Mouse (Mus musculus) CD4-positive, CD25-positive, alpha-beta regulatory T cell, adult 4 months (primary cell): ENCODE measurements around the gene Fhl2. TPM values are rescaled to one million over a fixed set of nuclear protein-coding genes. Genes with fewer than 3 reads are reported as not detected.
"Not testable (repeated sequence)": the region's sequence is repeated elsewhere in the genome, so short reads cannot be mapped to it uniquely, and the experiment has no call there.

ENCODE experiments used
- ATAC-seq: one replicate; pipeline ENCODE4 v1.8.0; 2017
- polyA plus RNA-seq, 2 experiments: library from polyadenylated mRNA; unstranded; fragments of 100-300 nt; shearing (Covaris generic); gene quantifications; one replicate each; pipeline ENCODE4 v1.2.1; 2017

Gene Fhl2
- polyA plus RNA-seq, 2 experiments from 2014 or later: 0.89 to 1.9 TPM

- ATAC-seq: no peak
These were observed 4.3 kb downstream of the Fhl2 start for GRCm38 (mm10) chr1:43192471-43192870.

- no peak for ATAC-seq
These were observed 5.7 kb downstream of the Fhl2 start for GRCm38 (mm10) chr1:43191078-43191477.

GRCm38 (mm10) chr1:43188893-43189292 is 7.9 kb downstream of the Fhl2 start:
- not testable (repeated sequence) for ATAC-seq

GRCm38 (mm10) chr1:43186334-43186733 is 10.4 kb downstream of the Fhl2 start:
- ATAC-seq: no peak

- ATAC-seq: no peak
These were observed 15.9 kb downstream of the Fhl2 start for GRCm38 (mm10) chr1:43180912-43181311.

- no peak for ATAC-seq
These were observed 18.0 kb downstream of the Fhl2 start for GRCm38 (mm10) chr1:43178780-43179179.

GRCm38 (mm10) chr1:43178378-43178777 is 18.4 kb downstream of the Fhl2 start:
- no peak for ATAC-seq

- ATAC-seq: no peak
These were observed 23.2 kb downstream of the Fhl2 start for GRCm38 (mm10) chr1:43173283-43174226.

GRCm38 (mm10) chr1:43171816-43172215 is 25.0 kb downstream of the Fhl2 start:
- ATAC-seq: no peak

GRCm38 (mm10) chr1:43171093-43171492 is 25.7 kb downstream of the Fhl2 start:
- no peak for ATAC-seq

- ATAC-seq: no peak
These were observed 27.1 kb downstream of the Fhl2 start for GRCm38 (mm10) chr1:43169661-43170060.

GRCm38 (mm10) chr1:43169227-43169626 is 27.6 kb downstream of the Fhl2 start:
- no peak for ATAC-seq

- ATAC-seq: no peak
These were observed 28.2 kb downstream of the Fhl2 start for GRCm38 (mm10) chr1:43168618-43169017.

- no peak for ATAC-seq
These were observed 28.8 kb downstream of the Fhl2 start for GRCm38 (mm10) chr1:43168026-43168425.

GRCm38 (mm10) chr1:43164582-43164981 is 32.2 kb downstream of the Fhl2 start:
- ATAC-seq: no peak

GRCm38 (mm10) chr1:43163467-43164418 is 33.0 kb downstream of the Fhl2 start:
- peak; percentile 94 for ATAC-seq

GRCm38 (mm10) chr1:43163084-43163466 is 33.7 kb downstream of the Fhl2 start:
- ATAC-seq: no peak

GRCm38 (mm10) chr1:43162394-43162793 is 34.4 kb downstream of the Fhl2 start:
- no peak for ATAC-seq

- no peak for ATAC-seq
These were observed 37.4 kb downstream of the Fhl2 start for GRCm38 (mm10) chr1:43159429-43159828.

- ATAC-seq: no peak
These were observed 38.9 kb downstream of the Fhl2 start for GRCm38 (mm10) chr1:43157907-43158306.

GRCm38 (mm10) chr1:43154491-43154890 is 42.3 kb downstream of the Fhl2 start:
- ATAC-seq: no peak

- ATAC-seq: no peak
These were observed 43.2 kb downstream of the Fhl2 start for GRCm38 (mm10) chr1:43153538-43153937.

- no peak for ATAC-seq
These were observed 44.2 kb downstream of the Fhl2 start for GRCm38 (mm10) chr1:43152626-43153025.
